In the genomic region with DNA sequence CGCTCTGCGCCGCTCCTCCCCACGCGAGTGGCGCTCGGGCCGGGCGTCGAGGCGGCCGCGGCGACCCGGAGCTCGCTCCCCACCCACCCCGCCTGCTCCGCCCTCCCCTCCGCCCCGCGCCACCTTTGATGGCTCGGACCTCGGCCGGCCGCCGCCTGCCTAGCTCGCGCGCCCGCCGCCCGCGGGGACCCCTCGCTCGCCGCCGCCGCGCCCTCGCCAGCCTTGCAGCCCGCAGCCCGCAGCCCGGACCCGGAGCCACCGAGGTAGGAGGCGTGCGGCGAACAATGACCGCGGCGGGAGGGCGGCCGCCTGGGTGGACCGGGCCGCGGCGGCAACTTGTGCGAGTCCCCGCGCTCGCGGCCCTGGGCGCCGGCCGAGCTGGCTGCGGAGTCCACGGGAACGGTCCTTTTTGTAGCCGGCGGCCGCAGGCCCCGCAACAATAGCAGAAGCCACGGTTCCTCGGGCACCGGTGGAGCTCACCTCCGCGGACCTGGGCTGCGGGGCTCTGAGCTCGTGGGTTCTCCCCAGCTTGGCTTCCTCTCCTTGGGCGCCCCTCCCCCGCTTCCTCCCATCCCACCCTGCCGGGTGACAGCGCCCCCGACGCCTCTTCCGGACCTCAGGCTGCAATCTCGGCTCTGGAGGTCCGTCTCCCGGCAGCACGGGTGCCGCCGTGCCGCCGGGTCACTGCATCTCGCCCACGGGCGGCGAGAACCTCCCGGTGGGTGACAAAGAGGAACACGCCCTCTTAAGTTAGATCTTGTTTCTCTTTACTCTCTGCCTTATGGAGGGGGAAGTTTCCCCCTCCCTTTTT, we compare ENCODE assay signal across 8 mouse cellular contexts. TPM values are rescaled to one million over a fixed set of nuclear protein-coding genes. Genes with fewer than 3 reads are reported as not detected.
A peak's percentile ranks its signal among the peaks of the same experiment; 100 is the strongest.
DNase-seq lines count a peak whose midpoint lies in the region; ATAC-seq and TF ChIP-seq lines count a peak whose summit lies in the region.

No protein-coding gene starts in this region.

- peak overlapping the region; percentile 92 for H3K9ac ChIP-seq in intestine, embryonic 15.5 days
- H3K9ac ChIP-seq in liver, adult 2 months (ENCODE audit: low read depth, low read length): peak overlapping the region; percentile 89
- peak overlapping the region; percentile 95 for H3K9ac ChIP-seq in midbrain, postnatal 0 days (replicated peaks; ENCODE audit: low read length, poor library complexity, severe bottlenecking)
- H3K9ac ChIP-seq in stomach, postnatal 0 days (ENCODE audit: low read length): peak overlapping the region; percentile 90

- no peak; the same call in 1 of the 2 replicates for TF ChIP-seq CTCF in left cerebral cortex, adult 2 months (IDR thresholded peaks at IDR 0.05)
- TF ChIP-seq CTCF in liver, adult 2 months (IDR thresholded peaks at IDR 0.05; ENCODE audit: low read depth, low read length): no peak
- TF ChIP-seq CTCF in midbrain, postnatal 0 days (IDR thresholded peaks at IDR 0.05): peak; percentile 36
- peak; percentile 46; the same call in 1 of the 2 replicates for TF ChIP-seq CTCF in stomach, postnatal 0 days (IDR thresholded peaks at IDR 0.05; ENCODE audit: low read depth)

- peak overlapping the region; percentile 94 for H3K4me2 ChIP-seq in intestine, embryonic 15.5 days (replicated peaks)
- peak overlapping the region; percentile 83 for H3K4me2 ChIP-seq in midbrain, postnatal 0 days (ENCODE audit: low read depth, low read length, poor library complexity, severe bottlenecking)
- H3K4me2 ChIP-seq in stomach, postnatal 0 days (replicated peaks; ENCODE audit: low read depth): peak overlapping the region; percentile 92

- no peaks in the 10 kb centered on the region for H3K27me3 ChIP-seq in intestine, embryonic 15.5 days (replicated peaks)
- no peaks in the 10 kb centered on the region for H3K27me3 ChIP-seq in liver, adult 2 months (ENCODE audit: control insufficient read depth, insufficient read depth, low read length)
- no peaks in the 10 kb centered on the region for H3K27me3 ChIP-seq in midbrain, postnatal 0 days (ENCODE audit: insufficient read depth, low read length)
- no peaks in the 10 kb centered on the region for H3K27me3 ChIP-seq in stomach, postnatal 0 days (ENCODE audit: control insufficient read depth, insufficient read depth, low read length)

- no peak for TF ChIP-seq EP300 in stomach, postnatal 0 days (optimal IDR thresholded peaks at IDR 0.05)

- no peaks in the 10 kb centered on the region for H3K36me3 ChIP-seq in intestine, embryonic 15.5 days
- H3K36me3 ChIP-seq in liver, adult 2 months (ENCODE audit: control insufficient read depth, insufficient read depth, low read length): no peaks in the 10 kb centered on the region
- H3K36me3 ChIP-seq in midbrain, postnatal 0 days (ENCODE audit: insufficient read depth, low read length): no peaks in the 10 kb centered on the region
- H3K36me3 ChIP-seq in stomach, postnatal 0 days (ENCODE audit: control insufficient read depth, insufficient read depth, low read length): no peaks in the 10 kb centered on the region

- H3K9me3 ChIP-seq in intestine, embryonic 15.5 days: no peaks in the 10 kb centered on the region
- H3K9me3 ChIP-seq in midbrain, postnatal 0 days (ENCODE audit: low read length): no peaks in the 10 kb centered on the region
- no peaks in the 10 kb centered on the region for H3K9me3 ChIP-seq in stomach, postnatal 0 days (ENCODE audit: control insufficient read depth, low read length)

- H3K4me1 ChIP-seq in intestine, embryonic 15.5 days (replicated peaks): peaks cover 25% of the 10 kb centered on the region
- H3K4me1 ChIP-seq in liver, adult 2 months (ENCODE audit: control insufficient read depth, insufficient read depth, low read length): peaks cover 7% of the 10 kb centered on the region
- H3K4me1 ChIP-seq in midbrain, postnatal 0 days (ENCODE audit: insufficient read depth, low read length): peaks cover 15% of the 10 kb centered on the region
- no peaks in the 10 kb centered on the region for H3K4me1 ChIP-seq in stomach, postnatal 0 days (replicated peaks; ENCODE audit: control insufficient read depth, insufficient read depth)

- TF ChIP-seq POLR2A in liver, adult 2 months (IDR thresholded peaks at IDR 0.05; ENCODE audit: extremely low read depth, insufficient read depth, low read length): 0 out of 2 replicates have a peak, but pooled peaks have one; percentile 3

- ATAC-seq in intestine, embryonic 15.5 days: peak; percentile 88
- peak; percentile 74 for ATAC-seq in midbrain, postnatal 0 days (ENCODE audit: low FRiP score)
- ATAC-seq in stomach, postnatal 0 days (ENCODE audit: low FRiP score, low TSS enrichment): peak; percentile 70

- intact Hi-C loops in left cerebral cortex, adult 2 months (cut with DNase I): loop anchor here (1.0 to 5.0 kb wide), 6 partner anchors 46 to 203 kb away; a partner anchor contains a TSS

- peaks cover 23% of the 10 kb centered on the region; the same call in 1 of the 2 replicates for H3K79me2 ChIP-seq in liver, adult 2 months (ENCODE audit: control insufficient read depth, insufficient read depth, low read length)

- WGBS in intestine, embryonic 15.5 days: under 1% methylated on average over 90 of the region's 100 CpGs
- WGBS in liver, adult 2 months: 1% methylated on average over 78 of the region's 100 CpGs
- under 1% methylated on average over 76 of the region's 100 CpGs for WGBS in midbrain, postnatal 0 days
- WGBS in stomach, postnatal 0 days: 1% methylated on average over 44 of the region's 100 CpGs

- H3K27ac ChIP-seq in left cerebral cortex, adult 2 months: peak overlapping the region; percentile 96
- peak overlapping the region; percentile 84 for H3K27ac ChIP-seq in intestine, embryonic 15.5 days
- H3K27ac ChIP-seq in liver, adult 2 months (replicated peaks; ENCODE audit: insufficient read depth, low read depth, low read length): peak overlapping the region; percentile 73
- peak overlapping the region; percentile 89 for H3K27ac ChIP-seq in midbrain, postnatal 0 days (ENCODE audit: low read depth, low read length)
- H3K27ac ChIP-seq in stomach, postnatal 0 days (replicated peaks): peak overlapping the region; percentile 83

- peak overlapping the region; percentile 61 for H3K4me3 ChIP-seq in left cerebral cortex, adult 2 months
- H3K4me3 ChIP-seq in intestine, embryonic 15.5 days (replicated peaks): peak overlapping the region; percentile 97
- H3K4me3 ChIP-seq in liver, adult 2 months (ENCODE audit: insufficient read depth, low read depth, low read length): peak overlapping the region; percentile 93
- peak overlapping the region; percentile 85 for H3K4me3 ChIP-seq in midbrain, postnatal 0 days (ENCODE audit: low read depth, low read length)
- H3K4me3 ChIP-seq in stomach, postnatal 0 days (ENCODE audit: low read depth, low read length): peak overlapping the region; percentile 82

- peak; percentile 42 to 56 for DNase-seq in left cerebral cortex, adult 2 months (ENCODE audit: extremely low spot score in 1 of 2, low spot score in 2 of 2)
- DNase-seq in left cerebral cortex, adult 9 months (ENCODE audit: low spot score in 2 of 2): no peak
- DNase-seq in cerebellum, postnatal 36 days: peak; percentile 51 to 52
- peak; percentile 97 for DNase-seq in heart, adult 11 months
- no peak for DNase-seq in liver, adult 2 months (ENCODE audit: extremely low read depth, low read depth, low spot score)
- peak; percentile 59 for DNase-seq in midbrain, postnatal 0 days (ENCODE audit: low spot score)
- peak; percentile 61 for DNase-seq in stomach, postnatal 0 days (ENCODE audit: low spot score)

RNA-seq across cellular contexts. Expression of a gene that starts 0.9 kb away (rescaled TPM):
- total RNA-seq in left cerebral cortex, adult 2 months (2021): 100 to 1,000 TPM; 142 to 152 TPM
- 15.8 and 16.6 TPM in 2 replicates for polyA plus RNA-seq in intestine, embryonic 15.5 days (2015; fragmentation: Nextera tagmentation; extraction: Ambion mirVana)
- 4.2 and 6.1 TPM in 2 replicates for total RNA-seq in liver, adult 2 months (2014; rRNA removed)
- polyA plus RNA-seq in liver, adult 2 months (2012; rRNA removed): 6.4 and 8.6 TPM in 2 replicates
- 99.4 and 113 TPM in 2 replicates for total RNA-seq in midbrain, postnatal 0 days (2014; rRNA removed)
- 38.9 and 41.8 TPM in 2 replicates for polyA plus RNA-seq in midbrain, postnatal 0 days (2015; fragmentation: Nextera tagmentation; extraction: Ambion mirVana)
- polyA plus RNA-seq in stomach, postnatal 0 days (2015; fragmentation: Nextera tagmentation; extraction: Ambion mirVana): 4.6 and 5.8 TPM in 2 replicates

Comparison
In these comparisons a context has a peak if more than half of its experiments do, and no peak if none do; other contexts are left out.
1. DNase-seq: peak in left cerebral cortex, adult 2 months (2 of 2), cerebellum, postnatal 36 days (2 of 2), heart, adult 11 months (single experiment), midbrain, postnatal 0 days (single experiment) and stomach, postnatal 0 days (single experiment); none in left cerebral cortex, adult 9 months (0 of 2) and liver, adult 2 months (single experiment).
2. CTCF ChIP-seq: peak in midbrain, postnatal 0 days (single experiment) and stomach, postnatal 0 days (single experiment); none in left cerebral cortex, adult 2 months (single experiment) and liver, adult 2 months (single experiment).
3. Peak in every context shown above with its lines, with median percentiles within 50 percentile points of each other: H3K27ac ChIP-seq, H3K4me3 ChIP-seq, ATAC-seq, H3K4me2 ChIP-seq and H3K9ac ChIP-seq.